Mouse (Mus musculus): Measurements from ENCODE around the gene Slc38a4.

- no peak for TF ChIP-seq CTCF (IDR thresholded peaks at IDR 0.05; ENCODE audit: low read depth, low read length)
- TF ChIP-seq POLR2A (IDR thresholded peaks at IDR 0.05; ENCODE audit: extremely low read depth, insufficient read depth, low read length) = no peak
Measured at GRCm38 (mm10) chr15:96951783-96952182, 104.0 kb downstream of the Slc38a4 start.
